Mouse (Mus musculus): ENCODE data around the gene Tubb1. TPM values are rescaled to one million over a fixed set of nuclear protein-coding genes. Genes with fewer than 3 reads are reported as not detected.

The Tubb1 gene
- polyA plus RNA-seq (2012; ENCODE audit: insufficient read depth, low replicate concordance) = 11.2 and 32.6 TPM in 2 replicates

DNA sequence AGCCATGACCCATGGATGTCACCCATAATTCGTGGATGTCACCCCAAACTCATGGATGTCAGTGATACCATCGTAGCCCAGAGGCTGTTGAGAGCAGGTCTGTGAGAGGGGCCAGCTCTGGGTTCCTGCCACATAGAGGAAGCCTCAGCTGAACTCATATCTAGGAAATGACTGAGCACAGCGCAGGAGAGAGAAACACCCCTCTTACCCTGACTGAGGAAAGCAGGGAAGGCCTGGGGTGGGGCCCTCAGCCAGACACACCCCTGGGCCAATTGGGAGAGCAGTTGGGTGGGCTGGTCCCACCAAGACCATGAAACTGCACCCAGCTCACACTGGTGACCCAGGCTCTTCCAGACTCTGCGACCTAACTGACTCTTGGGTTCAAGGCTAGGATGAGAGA, at the start of gene Tubb1:
Gene Tubb1 (plus strand): TSS at position 343 of the 400 bp plus-strand sequence.
- Histone ChIP-seq H3K4me1 (peaks cover 87% of the 10 kb centered on the region), H3K27me3 (replicated peaks) (no peaks in the 10 kb centered on the region), H3K4me3 (replicated peaks) (peak within 1 kb of the TSS; percentile 93), H3K36me3 (replicated peaks; ENCODE audit: low read length) (peaks cover 33% of the 10 kb centered on the region), H3K9me3 (no peaks in the 10 kb centered on the region)
- no peak for TF ChIP-seq GATA1 (IDR thresholded peaks at IDR 0.05; ENCODE audit: borderline replicate concordance, low read length)
- TF ChIP-seq FLI1 (IDR thresholded peaks at IDR 0.05; ENCODE audit: low read length) = no peak

DNA sequence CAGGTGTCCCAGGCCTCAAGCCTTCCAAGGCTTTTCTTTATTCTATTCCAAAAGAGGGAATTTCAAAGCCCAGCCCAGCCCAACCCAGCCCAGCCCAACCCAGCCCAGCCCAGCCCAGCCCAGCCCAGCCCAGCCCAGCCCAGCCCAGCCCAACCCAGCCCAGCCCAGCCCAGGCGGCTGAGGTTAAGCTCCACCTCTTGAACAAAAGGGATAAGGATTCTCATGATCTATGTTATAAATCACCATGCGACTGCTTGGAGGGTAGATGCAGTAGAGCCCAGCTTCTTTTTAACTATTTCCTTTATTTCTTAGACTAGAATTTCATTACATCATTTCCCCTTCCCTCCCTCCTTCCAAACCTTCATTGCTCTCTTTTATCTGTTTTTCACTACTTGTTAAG, 40.3 kb upstream of the Tubb1 start:
- Histone ChIP-seq H3K4me3 (replicated peaks) (no peak overlapping the region), H3K9me3 (no peaks in the 10 kb centered on the region), H3K27me3 (replicated peaks) (peaks cover 5% of the 10 kb centered on the region), H3K4me1 (peaks cover 20% of the 10 kb centered on the region), H3K36me3 (replicated peaks; ENCODE audit: low read length) (no peaks in the 10 kb centered on the region)
- no peak for TF ChIP-seq GATA1 (IDR thresholded peaks at IDR 0.05; ENCODE audit: borderline replicate concordance, low read length)
- TF ChIP-seq FLI1 (IDR thresholded peaks at IDR 0.05; ENCODE audit: low read length) = no peak

DNA sequence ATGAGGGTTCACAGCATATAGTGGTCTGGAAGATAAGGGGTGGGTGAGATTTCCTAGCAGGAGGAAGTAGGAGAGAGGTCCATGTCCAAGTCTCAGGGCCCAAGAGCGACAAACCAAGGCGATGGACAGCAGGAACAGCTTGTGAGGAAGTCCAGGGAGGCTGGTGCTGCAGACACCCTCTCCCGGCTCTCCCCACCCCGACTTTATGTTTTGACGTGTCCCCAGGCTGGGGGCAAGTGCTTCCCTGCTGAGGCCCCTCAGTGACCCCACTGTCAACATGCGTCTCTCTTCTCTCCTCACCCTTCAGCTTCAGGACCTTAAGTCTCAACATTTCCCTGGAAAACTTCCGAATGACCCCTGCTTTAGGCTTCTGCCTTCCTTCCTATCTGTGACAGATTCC, 37.4 kb upstream of the Tubb1 start:
- peaks cover 39% of the 10 kb centered on the region for H3K4me1 ChIP-seq
- no peak overlapping the region for H3K4me3 ChIP-seq (replicated peaks)
- TF ChIP-seq GATA1 (IDR thresholded peaks at IDR 0.05; ENCODE audit: borderline replicate concordance, low read length) (no peak), FLI1 (IDR thresholded peaks at IDR 0.05; ENCODE audit: low read length) (no peak)
- H3K9me3 ChIP-seq = no peaks in the 10 kb centered on the region
- peaks cover 2% of the 10 kb centered on the region for H3K27me3 ChIP-seq (replicated peaks)
- H3K36me3 ChIP-seq (replicated peaks; ENCODE audit: low read length) = peaks cover 10% of the 10 kb centered on the region

DNA sequence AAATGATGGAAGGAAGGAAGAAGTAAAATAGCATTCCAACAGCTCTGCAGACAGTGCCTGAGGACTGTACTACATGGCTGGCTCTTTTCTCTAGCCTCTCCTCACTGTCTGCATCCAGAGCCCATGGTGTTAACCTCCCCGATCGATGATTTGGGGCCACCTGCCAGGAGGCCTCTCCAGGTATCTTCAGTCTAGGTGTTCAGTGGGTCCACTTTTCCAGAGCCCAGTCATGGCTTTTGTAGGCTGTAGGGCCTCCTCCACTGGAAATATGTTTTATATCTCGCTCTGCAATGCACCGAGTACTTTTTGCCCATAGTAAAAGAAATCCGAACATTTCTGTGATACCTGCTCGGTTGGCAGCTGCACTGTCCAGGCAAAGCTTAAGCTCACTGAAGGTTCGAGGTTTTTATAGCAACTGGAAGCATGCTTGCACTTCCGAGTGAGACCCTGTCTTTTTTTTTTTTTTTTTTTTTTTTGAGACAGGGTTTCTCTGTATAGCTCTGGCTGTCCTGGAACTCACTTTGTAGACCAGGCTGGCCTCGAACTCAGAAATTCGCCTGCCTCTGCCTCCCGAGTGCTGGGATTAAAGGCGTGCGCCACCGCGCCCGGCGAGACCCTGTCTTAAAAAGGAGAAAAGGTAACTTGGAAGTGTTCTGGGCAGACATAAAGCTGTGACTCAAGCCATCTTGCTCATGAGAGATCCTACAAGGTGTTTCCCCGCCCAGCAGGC, 35.3 kb upstream of the Tubb1 start:
- H3K27me3 ChIP-seq (replicated peaks) = no peaks in the 10 kb centered on the region
- peaks cover 45% of the 10 kb centered on the region for H3K4me1 ChIP-seq
- H3K9me3 ChIP-seq = no peaks in the 10 kb centered on the region
- H3K36me3 ChIP-seq (replicated peaks; ENCODE audit: low read length) = peaks cover 28% of the 10 kb centered on the region
- TF ChIP-seq GATA1 (IDR thresholded peaks at IDR 0.05; ENCODE audit: borderline replicate concordance, low read length) (no peak), FLI1 (IDR thresholded peaks at IDR 0.05; ENCODE audit: low read length) (no peak)
- H3K4me3 ChIP-seq (replicated peaks) = peak overlapping the region; percentile 98

DNA sequence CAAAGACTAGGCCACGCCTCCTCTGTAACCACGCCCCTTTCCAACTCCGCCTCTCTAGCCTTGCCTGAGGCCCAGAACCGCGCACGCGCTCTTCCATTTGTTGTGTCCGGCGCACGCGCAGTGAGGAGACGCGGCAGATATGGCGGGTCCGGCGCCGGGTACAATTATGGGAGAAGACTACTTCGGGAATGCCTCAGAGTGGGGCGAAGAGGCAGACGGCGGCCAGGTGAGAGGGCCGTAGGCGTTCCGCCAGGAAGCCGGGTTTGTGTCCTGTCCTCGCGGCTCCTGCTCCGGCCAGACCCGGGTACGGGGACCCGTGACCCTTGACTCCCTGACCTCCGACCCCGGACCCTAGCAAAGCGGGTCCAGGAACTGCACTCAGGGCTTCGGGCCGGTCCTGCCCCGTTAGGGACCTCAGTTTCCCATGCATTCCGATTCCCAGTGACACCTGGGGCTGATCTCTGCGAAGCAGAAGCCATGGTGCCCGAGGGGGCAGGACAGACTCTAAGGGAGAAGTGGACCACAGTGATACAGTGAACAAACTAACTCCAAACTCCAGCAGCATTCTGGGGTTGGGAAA, 34.7 kb upstream of the Tubb1 start, which contains the start of gene Nelfcd:
Gene Nelfcd (plus strand): TSS at position 74 of the 580 bp plus-strand sequence.
- Histone ChIP-seq H3K36me3 (replicated peaks; ENCODE audit: low read length) (peaks cover 35% of the 10 kb centered on the region), H3K9me3 (no peaks in the 10 kb centered on the region), H3K4me3 (replicated peaks) (peak within 1 kb of the TSS; percentile 98), H3K4me1 (peaks cover 45% of the 10 kb centered on the region), H3K27me3 (replicated peaks) (no peaks in the 10 kb centered on the region)
- no peak for TF ChIP-seq FLI1 (IDR thresholded peaks at IDR 0.05; ENCODE audit: low read length)
- TF ChIP-seq GATA1 (IDR thresholded peaks at IDR 0.05; ENCODE audit: borderline replicate concordance, low read length) = no peak

DNA sequence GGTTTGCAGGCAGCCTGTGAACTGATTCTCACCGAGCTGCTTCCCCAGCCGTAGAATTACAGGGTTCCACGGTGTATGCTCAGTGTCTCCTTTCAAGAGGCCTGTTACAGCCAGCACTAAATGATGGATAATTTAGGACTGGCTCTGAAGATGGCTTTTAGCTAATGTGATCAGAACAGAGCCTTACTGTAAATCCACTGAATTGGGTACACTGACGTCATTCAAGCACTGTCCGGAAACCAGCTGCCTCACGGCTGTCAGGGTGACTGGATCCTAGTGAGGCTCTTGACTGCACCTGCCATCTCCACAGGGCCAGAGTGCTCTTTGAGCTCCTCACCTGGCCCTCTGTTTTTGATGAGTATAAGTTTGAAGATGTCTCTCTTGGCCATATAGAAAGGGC, 29.4 kb upstream of the Tubb1 start:
- Histone ChIP-seq H3K4me3 (replicated peaks) (no peak overlapping the region), H3K27me3 (replicated peaks) (no peaks in the 10 kb centered on the region), H3K36me3 (replicated peaks; ENCODE audit: low read length) (peaks cover 88% of the 10 kb centered on the region), H3K4me1 (peaks cover 27% of the 10 kb centered on the region), H3K9me3 (no peaks in the 10 kb centered on the region)
- no peak for TF ChIP-seq FLI1 (IDR thresholded peaks at IDR 0.05; ENCODE audit: low read length)
- no peak for TF ChIP-seq GATA1 (IDR thresholded peaks at IDR 0.05; ENCODE audit: borderline replicate concordance, low read length)

DNA sequence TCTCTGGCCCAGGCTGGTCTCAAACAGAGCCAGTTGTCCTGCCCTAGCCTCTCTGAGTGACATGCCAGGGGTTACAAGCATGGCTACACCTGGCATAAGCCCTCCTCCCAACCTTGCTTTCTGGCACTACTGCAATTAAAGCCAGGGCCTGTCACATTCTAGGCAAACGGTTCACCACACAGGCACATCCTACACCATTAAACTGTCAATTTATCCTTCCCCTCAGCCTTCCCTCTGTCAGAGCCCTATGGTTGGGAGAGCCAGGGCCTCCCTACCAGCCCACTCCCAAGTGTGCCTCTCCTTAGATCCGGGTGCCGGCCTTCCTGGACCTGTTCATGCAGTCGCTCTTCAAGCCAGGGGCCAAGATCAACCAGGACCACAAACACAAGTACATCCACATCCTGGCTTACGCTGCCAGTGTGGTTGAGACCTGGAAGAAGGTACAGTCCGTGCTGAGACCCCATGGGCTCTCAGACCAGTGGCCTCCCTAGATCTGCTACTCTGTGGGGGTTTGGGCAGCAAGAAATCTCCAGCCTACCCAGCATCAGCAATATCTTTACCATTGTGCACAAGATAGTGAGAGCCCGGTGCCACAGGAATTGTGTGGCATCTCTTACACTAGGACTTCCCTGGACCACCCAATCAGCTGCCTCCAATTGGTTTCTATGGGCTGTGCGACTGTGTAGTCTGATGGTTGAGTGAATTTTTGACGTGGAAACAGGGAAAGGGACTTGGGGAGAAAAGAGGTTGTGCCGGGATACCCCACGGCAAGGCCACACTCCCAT, 26.0 kb upstream of the Tubb1 start:
- TF ChIP-seq GATA1 (IDR thresholded peaks at IDR 0.05; ENCODE audit: borderline replicate concordance, low read length) = no peak
- no peak for TF ChIP-seq FLI1 (IDR thresholded peaks at IDR 0.05; ENCODE audit: low read length)
- peaks cover 4% of the 10 kb centered on the region; the same call in 1 of the 2 replicates for H3K4me1 ChIP-seq
- H3K27me3 ChIP-seq (replicated peaks) = no peaks in the 10 kb centered on the region
- H3K4me3 ChIP-seq (replicated peaks) = no peak overlapping the region
- H3K36me3 ChIP-seq (replicated peaks; ENCODE audit: low read length) = peaks cover 100% of the 10 kb centered on the region
- no peaks in the 10 kb centered on the region for H3K9me3 ChIP-seq

DNA sequence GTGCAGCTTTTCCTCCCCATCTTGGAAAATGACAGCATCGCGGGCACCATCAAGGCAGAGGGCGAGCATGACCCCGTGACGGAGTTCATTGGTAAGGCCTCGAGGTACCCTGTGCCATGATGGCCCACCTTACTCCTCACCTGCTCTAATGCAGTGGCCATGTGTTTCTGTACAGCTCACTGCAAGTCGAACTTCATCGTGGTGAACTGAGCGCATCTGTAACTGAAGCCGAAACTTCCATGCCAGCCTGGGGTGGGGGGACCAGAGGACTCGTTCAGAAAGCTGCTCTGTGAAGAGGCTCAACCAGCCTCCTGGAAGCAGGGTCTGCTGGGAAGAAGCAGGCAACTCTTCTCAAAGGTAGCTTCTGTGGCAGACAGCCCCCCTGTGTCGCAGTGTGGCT, 23.6 kb upstream of the Tubb1 start:
- Histone ChIP-seq H3K9me3 (no peaks in the 10 kb centered on the region), H3K4me1 (peaks cover 16% of the 10 kb centered on the region), H3K4me3 (replicated peaks) (peak overlapping the region; percentile 42), H3K36me3 (replicated peaks; ENCODE audit: low read length) (peaks cover 96% of the 10 kb centered on the region), H3K27me3 (replicated peaks) (no peaks in the 10 kb centered on the region)
- TF ChIP-seq FLI1 (IDR thresholded peaks at IDR 0.05; ENCODE audit: low read length) (no peak), GATA1 (IDR thresholded peaks at IDR 0.05; ENCODE audit: borderline replicate concordance, low read length) (no peak)

DNA sequence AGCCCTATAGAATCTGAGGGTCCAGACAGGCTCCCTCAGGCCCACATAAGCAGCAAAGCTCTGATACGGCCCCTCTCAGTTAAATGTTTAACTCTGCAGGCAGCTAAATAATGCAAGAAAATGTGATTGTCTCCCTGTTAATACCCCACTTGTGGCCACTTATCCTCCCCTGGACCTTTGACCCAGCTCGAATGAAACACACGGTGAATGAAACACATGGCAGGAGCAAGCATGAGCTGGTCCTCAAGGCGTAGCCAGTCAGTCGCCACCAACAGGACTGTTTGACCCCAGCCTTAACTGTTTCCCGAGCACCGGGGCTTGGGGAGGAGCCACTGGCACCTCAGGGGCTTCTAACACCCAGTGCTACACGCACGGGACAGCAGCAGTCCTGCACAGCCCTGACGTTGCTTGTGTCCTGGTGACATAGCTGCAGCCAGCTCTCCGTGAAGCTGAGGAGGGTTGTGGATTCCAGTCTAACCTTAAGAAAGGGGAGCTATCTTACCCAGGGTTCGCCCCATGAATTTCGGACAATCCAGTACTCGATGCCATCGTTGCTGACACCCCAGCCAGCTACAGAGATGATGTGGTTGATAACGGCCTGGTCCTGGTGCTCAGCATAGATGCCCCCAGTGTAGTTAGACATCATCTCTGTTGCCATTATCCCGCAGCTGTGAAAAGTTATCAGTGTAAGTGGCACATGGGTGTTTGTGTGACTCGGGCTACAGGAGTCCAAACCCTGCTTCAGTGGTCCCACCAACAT, 22.2 kb upstream of the Tubb1 start:
- Histone ChIP-seq H3K4me1 (peaks cover 22% of the 10 kb centered on the region), H3K36me3 (replicated peaks; ENCODE audit: low read length) (peaks cover 94% of the 10 kb centered on the region), H3K9me3 (no peaks in the 10 kb centered on the region), H3K27me3 (replicated peaks) (no peaks in the 10 kb centered on the region), H3K4me3 (replicated peaks) (no peak overlapping the region)
- no peak for TF ChIP-seq FLI1 (IDR thresholded peaks at IDR 0.05; ENCODE audit: low read length)
- TF ChIP-seq GATA1 (IDR thresholded peaks at IDR 0.05; ENCODE audit: borderline replicate concordance, low read length) = no peak

All from megakaryocyte, embryonic 14.5 days (primary cell).